Mouse (Mus musculus): ENCODE data around the gene Serinc1. TPM values are rescaled to one million over a fixed set of nuclear protein-coding genes. Genes with fewer than 3 reads are reported as not detected.

Gene Serinc1
- polyA plus RNA-seq (2012; rRNA removed): 58.4 and 61.5 TPM in 2 replicates

GRCm38 (mm10) chr10:57532218-57533101 lies at the start of gene Serinc1:
TSS of gene Serinc1 (minus strand) at chr10:57532530.

GRCm38 (mm10) chr10:57485908-57486541 lies 46.3 kb downstream of the Serinc1 start, which contains the start of gene Hsf2:
TSS of gene Hsf2 (plus strand) at chr10:57486385.

Other genes with a start within 250 kb of the Serinc1 start
- 9.6 and 10.2 TPM in 2 replicates for gene Hsf2, start 46.1 kb downstream of the Serinc1 start, polyA plus RNA-seq (2012; rRNA removed)
- gene Pkib, start 99.5 kb upstream of the Serinc1 start, polyA plus RNA-seq (2012; rRNA removed): 1.1 and 1.5 TPM in 2 replicates